Mouse (Mus musculus) C2C12 (cell line): ENCODE data around the gene Cd274.

ENCODE experiments used
- CTCF ChIP-seq: IDR thresholded peaks from one replicate; pipeline ENCODE4 v1.5.1; 2011; ENCODE audit not compliant: control insufficient read depth, insufficient read depth, insufficient read length
- MYOD1 ChIP-seq: IDR thresholded peaks from one replicate; pipeline ENCODE4 v1.6.1; 2011; ENCODE audit warnings: low read depth; ENCODE audit not compliant: control insufficient read depth, insufficient read length

- TF ChIP-seq CTCF (no peak), MYOD1 (no peak)
Measured at GRCm38 (mm10) chr19:29363557-29363956, 3.7 kb upstream of the Cd274 start.
